Mouse (Mus musculus): ENCODE measurements around the gene Mxd4.

Gene Mxd4

GRCm38 (mm10) chr5:34187601-34188316, at the start of gene Mxd4:
Gene Mxd4, minus strand, starts transcription at chr5:34187720.
- DNase-seq (ENCODE audit: low read depth, low spot score): peak; percentile 99

- DNase-seq (ENCODE audit: low read depth, low spot score): peak; percentile 39
Measured at GRCm38 (mm10) chr5:34235898-34236420, 48.4 kb upstream of the Mxd4 start.

DNA sequence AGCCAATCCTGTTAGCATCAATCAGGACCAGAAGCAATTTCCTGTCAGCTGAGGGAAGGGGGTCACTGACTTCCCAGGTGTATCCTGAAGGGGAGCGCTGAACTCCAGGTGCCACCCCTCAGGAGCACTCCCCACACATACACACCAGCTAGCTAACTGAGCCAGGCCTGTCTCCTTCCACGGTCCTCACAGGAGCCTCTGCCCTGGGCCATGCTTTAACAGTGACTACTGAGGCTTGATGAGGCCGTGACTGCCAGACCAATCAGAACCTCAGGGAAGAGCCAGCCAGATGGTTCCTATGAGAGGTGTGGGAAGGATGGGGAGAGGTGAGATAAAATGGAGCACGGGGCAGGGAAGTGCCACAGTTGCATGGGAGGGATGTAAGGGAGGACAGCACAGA, 47.5 kb upstream of the Mxd4 start:
- DNase-seq (ENCODE audit: low read depth, low spot score): no peak

GRCm38 (mm10) chr5:34233221-34233515, 45.6 kb upstream of the Mxd4 start:
- no peak for DNase-seq (ENCODE audit: low read depth, low spot score)

DNA sequence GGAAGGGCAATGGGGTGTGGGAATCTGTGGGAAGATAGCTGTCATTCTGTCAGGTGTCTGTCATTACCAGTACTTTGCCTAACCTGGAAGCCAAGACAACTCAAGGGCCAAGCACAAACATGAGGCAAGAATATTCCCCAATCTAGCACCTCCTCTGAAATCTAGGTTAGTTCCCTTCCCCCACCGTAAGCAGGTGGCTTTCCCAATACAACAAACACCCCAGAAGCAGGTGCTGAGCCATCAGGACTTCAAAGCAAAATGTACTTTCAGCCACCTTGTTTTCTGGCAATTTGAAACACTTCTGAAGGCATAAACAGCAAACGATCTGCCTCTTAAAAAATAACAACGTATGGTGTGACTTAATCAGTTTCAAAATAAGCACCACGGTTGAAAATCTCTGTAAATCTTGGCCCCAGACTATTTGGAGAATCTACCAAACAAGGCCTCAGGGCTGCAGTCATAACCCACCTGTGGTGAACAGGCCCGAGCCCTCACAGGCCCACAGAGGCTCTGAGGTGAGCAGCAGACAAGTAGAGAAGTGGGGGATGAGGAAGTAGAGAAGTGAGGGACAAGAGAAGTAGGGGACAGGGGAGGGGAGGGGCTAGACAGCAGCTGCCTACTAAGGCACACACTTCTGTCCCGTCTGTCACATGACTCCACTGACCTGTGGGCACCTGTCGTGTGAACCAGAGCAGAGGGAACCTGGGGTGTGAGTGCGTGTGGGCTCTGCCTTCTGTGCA, 45.1 kb upstream of the Mxd4 start:
- no peak for DNase-seq (ENCODE audit: low read depth, low spot score)

GRCm38 (mm10) chr5:34231901-34232300, 44.4 kb upstream of the Mxd4 start:
- no peak for DNase-seq (ENCODE audit: low read depth, low spot score)

DNA sequence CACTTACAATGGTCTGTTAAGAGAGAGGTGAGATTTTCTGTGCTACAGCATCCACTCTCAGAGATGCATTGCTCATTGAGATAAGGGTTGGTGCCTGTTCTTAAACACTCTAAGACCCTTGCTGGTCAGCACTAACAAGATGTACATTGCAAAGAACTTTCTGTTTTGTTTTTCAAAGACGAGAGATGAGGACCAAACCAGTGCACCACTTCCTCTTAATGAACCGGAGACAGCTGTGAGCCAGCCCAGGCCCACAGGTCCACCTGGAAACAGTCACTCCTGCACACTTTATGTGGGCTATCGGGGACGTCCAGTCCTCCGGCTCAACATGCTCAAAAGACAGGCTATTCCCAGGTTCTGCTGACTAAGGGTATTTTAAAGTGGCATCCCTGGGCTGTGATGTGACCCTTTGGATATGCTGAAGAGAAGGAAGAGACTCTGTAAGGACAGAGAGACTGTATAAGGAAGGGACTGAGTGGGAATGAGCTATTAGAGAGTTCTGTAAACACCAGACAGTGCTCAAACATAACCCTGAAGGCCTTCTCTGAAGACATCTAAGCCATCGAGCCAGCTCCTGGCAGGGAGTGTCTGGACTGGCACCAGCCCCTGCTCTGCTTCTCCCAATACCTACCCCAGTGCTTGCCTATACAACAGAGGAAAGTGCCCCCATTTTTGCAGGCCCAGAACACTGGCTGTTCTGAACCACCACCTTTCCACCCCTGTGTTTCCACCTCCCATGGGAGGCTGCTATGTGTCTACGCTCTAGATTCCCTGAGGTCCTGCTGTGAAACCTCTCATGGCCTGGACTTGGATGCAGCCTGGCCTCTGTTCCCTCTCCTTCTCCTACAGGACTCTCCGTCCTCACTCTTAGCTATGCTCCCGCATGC, 43.3 kb upstream of the Mxd4 start:
- DNase-seq (ENCODE audit: low read depth, low spot score): no peak

DNA sequence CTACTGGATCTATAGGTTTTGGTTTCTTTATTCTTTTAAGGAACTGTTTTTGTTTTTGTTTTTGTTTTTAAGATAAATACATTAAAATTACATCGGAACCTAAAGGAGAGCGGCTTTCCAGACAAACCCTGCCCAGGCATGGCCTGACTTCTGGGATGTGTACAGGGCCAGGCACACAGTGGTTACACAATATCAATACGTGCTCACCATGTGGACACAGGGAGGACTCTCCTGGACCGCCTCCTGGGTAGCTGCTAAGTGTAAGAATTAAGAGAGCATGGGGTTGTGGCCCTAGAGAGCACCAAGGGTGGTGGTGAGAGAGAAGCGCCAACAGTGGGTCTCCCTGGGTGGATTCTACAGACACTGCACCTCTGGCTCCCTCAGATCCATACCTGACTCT, 42.0 kb upstream of the Mxd4 start:
- DNase-seq (ENCODE audit: low read depth, low spot score): no peak

DNA sequence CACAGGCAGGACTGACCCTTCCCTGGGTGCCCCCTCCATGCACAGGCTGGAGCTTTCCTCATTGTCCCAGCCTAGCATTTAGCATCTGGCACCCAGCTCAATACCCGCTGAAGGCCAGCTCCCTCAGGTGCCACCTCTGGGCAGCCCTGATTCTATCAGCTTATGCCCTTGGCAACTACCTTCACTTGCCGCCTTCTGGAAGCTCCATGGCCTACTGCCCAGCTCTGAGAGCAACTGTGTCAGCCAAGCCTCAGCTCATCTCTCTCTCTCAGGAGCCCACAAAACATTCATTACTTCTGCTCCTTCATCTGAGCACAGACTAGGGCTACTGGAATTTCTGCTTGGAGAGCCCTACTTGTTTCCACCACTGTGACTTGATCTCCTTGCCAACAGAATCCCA, 38.0 kb upstream of the Mxd4 start:
- no peak for DNase-seq (ENCODE audit: low read depth, low spot score)

GRCm38 (mm10) chr5:34224515-34224914, 37.0 kb upstream of the Mxd4 start:
- no peak for DNase-seq (ENCODE audit: low read depth, low spot score)

- no peak for DNase-seq (ENCODE audit: low read depth, low spot score)
Measured at GRCm38 (mm10) chr5:34220001-34220400, 32.5 kb upstream of the Mxd4 start.

DNA sequence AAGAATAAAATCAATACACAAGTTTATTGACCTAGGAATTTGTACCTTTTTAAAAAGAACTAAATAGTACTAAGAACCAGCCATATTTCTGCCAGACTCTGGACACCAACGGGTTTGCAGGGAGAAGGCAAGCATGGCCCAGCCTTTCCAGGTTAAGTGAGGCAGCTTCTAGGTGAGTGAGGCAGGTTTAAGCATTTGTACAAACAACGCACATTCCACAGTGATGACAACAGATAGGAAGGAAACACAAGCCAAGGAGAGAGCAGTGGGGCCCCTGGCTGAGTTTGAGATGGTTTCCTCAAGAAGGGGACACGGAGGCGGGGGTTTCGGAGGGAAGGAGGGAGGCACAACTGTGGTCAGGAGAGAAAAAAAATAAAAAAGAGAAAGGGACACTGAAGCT, 31.2 kb upstream of the Mxd4 start:
- no peak for DNase-seq (ENCODE audit: low read depth, low spot score)

- no peak for DNase-seq (ENCODE audit: low read depth, low spot score)
Measured at GRCm38 (mm10) chr5:34217756-34218155, 30.2 kb upstream of the Mxd4 start.

DNA sequence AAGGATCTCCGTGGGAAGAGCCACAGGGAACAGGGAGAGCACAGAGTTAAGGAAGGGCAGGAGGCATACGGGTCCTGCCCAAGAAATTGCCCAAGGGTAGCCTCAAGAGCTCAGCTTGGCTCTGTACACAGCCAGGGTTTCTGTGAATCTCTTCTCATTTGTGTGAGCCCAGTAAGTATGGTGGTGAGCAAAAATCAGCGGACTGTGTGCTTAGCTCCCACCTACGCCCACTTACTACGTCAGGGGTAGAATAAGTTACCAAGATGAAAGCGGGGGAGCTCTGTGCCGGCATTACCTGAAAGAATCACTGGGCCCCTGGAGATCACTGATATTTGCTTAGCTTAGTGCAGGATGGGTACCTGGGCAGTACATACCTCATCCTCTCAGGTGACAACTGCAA, 28.5 kb upstream of the Mxd4 start:
- no peak for DNase-seq (ENCODE audit: low read depth, low spot score)

DNA sequence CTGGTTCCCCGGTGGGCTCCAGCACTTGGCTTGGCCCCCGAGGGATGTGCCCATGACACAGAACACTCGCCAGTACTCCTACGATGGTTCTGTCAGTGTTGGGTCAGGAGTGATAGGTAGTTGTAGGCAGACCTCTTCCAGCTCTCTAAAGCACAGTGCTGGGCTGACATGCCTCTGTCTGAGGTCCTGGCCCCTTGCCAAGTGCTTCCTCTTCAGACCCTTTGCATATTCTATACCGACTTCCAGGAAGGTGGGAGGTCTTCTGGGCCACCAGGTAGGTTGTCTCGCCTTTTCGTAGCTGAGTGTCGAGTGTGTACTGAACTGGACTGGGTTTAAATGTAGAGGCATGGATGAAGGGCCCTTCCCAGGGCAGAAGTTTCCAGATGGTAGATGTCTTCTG, 26.1 kb upstream of the Mxd4 start:
- no peak for DNase-seq (ENCODE audit: low read depth, low spot score)

DNA sequence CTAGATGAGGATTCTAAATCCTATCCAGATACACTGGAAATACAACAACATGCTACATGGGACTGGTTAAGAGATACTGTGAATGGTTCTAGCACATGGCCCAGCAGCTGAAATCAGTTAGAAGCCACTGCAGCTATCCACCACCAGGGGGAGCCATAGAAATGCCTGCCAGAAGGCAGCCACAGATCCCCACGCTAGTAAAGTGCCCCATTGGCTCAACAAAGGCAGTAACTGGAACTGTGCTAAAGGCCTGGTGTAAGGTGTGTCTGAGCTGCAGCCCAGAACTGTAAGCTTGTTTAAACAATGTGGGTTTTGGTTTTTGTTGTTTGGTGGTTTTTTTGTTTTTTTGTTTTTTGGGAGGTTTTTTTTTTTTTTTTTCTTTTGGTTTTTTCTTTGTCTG, 22.8 kb upstream of the Mxd4 start:
- peak; percentile 93 for DNase-seq (ENCODE audit: low read depth, low spot score)

- no peak for DNase-seq (ENCODE audit: low read depth, low spot score)
Measured at GRCm38 (mm10) chr5:34207503-34207902, 20.0 kb upstream of the Mxd4 start.

DNA sequence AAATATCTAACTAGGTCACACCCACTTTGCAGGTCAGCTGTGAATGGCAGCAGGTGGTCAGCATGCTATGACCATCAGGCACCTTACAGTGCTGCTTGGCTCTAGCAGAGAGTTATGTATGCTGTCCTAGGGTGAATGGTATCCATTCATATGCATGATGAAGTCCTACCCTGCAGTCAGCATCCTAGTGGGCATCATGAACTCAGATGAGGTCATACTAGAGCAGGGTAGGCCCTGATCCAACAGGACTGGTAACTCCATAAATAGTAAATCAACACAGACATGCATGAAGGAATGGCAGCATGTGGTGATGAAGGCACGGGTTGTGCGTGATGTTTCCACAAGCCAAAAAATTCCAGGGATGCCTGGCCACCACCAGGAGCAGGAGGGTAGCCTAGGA, 18.3 kb upstream of the Mxd4 start:
- no peak for DNase-seq (ENCODE audit: low read depth, low spot score)

DNA sequence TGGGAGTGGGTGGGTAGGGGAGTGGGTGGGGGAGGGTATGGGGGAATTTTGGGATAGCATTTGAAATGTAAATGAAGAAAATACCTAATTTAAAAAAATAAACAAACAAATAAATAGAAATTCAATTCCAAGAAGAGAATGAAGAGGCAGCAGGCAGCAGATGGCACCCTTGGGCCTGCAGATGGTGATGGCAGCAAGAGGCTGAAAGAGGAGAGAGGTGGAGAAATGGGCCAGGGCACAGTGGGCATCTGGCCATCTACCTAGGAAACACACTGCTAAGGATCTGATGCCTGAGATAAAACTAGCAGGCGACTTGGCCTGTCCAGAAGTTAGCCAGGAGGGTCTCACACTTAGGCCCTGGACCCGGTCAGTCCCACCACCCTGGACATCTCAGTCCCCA, 17.4 kb upstream of the Mxd4 start:
- no peak for DNase-seq (ENCODE audit: low read depth, low spot score)

DNA sequence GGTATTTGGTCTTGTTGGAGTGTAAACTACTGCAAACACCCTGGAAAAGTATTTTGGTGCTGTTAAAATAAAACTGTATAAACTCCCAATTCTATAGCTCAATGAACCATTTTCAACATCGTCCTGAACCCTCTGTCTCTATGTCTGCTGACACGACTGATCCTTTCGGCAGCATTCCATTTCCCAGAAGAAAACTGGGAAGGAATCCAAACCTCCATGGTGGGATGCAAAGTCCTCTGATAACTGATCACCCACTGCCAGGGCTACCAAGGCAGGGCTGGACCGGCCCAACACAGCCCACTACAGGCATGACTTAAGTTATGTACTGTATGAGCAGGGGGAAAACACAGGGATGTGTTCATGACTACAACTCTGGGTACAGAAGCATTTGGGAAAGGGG, 14.5 kb upstream of the Mxd4 start:
- no peak for DNase-seq (ENCODE audit: low read depth, low spot score)

GRCm38 (mm10) chr5:34201396-34201795, 13.9 kb upstream of the Mxd4 start:
- DNase-seq (ENCODE audit: low read depth, low spot score): no peak

DNA sequence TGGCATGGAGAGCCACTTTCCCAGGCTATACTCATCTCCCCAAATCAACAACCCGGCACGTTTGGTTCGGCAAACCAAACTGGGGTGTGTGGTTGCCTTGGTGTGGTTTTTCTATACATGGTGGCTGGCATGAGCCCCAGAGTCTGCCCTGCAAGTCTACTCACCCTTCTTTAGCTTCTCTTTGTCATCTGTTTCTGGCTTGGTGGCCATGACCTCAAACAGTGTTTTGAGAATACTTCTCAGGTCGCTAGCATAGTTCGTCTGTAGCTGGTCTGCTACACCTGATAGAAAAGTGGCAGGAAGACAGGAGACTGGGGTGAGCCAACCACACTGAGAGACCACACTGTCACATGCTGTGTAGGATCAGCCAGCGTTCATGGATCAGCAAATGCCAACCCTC, 11.1 kb upstream of the Mxd4 start:
- DNase-seq (ENCODE audit: low read depth, low spot score): no peak

Data from ES-CJ7 (cell line).